Mouse (Mus musculus): ENCODE data around the gene Cryaa. TPM values are rescaled to one million over a fixed set of nuclear protein-coding genes. Genes with fewer than 3 reads are reported as not detected.

Cryaa gene
- polyA plus RNA-seq (2015; fragmentation: Nextera tagmentation; extraction: Ambion mirVana) = not detected in 2 replicates

DNA sequence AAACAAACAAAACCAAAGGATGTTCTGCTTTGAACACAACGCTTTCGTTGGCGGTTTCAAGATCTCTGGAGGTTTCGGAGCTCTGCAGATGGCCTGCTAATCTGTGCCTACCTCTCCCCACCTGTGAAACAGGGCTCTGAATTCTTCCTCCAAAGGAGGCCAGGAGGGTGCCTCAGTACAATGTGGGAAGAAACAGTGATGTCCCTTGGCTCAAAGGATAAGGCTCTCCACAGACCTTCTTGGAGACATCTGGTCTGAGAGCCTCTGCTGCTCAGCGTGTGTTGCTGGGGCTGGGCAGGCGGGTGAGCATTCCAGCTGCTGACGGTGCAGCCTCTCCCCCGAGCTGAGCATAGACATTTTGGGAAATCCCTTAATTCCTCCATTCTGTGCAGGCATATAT, at the start of gene Cryaa:
TSS of gene Cryaa (plus strand) at position 301 of the 400 bp plus-strand sequence.
- no peak for ATAC-seq (ENCODE audit: extremely low read depth, insufficient number of reproducible peaks, low FRiP score, low TSS enrichment)
- 69% methylated on average over 8 of the region's 8 CpGs for WGBS
- Histone ChIP-seq H3K36me3 (no peaks in the 10 kb centered on the region), H3K4me2 (no peak within 1 kb of the TSS), H3K9me3 (no peaks in the 10 kb centered on the region), H3K27me3 (replicated peaks) (peaks cover 42% of the 10 kb centered on the region), H3K4me1 (no peaks in the 10 kb centered on the region), H3K4me3 (no peak within 1 kb of the TSS), H3K27ac (replicated peaks) (no peak within 1 kb of the TSS), H3K9ac (no peak within 1 kb of the TSS)

DNA sequence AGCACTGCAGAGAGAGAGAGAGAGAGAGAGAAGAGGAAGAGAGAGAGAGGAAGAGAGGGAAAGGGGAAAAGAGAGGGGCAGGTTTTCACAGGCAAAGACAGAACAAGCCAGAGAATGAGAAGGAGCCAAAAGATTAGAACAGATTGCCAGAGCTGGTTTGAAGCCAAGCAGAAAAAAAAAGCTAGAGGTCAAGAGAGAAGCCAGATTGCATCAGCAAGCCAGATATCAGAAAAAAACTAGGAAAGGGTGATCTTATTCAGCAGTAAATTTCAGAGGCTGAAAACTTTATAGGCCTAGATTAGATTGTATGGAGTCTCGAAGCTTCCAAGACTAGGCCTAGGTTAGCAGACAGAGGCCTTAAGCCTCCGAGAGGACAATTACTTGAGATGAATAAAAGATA, 49.6 kb upstream of the Cryaa start:
- H3K4me2 ChIP-seq = no peak overlapping the region
- 77% methylated on average over 2 of the region's 2 CpGs for WGBS
- no peaks in the 10 kb centered on the region for H3K4me1 ChIP-seq
- ATAC-seq (ENCODE audit: extremely low read depth, insufficient number of reproducible peaks, low FRiP score, low TSS enrichment) = no peak
- no peak overlapping the region for H3K27ac ChIP-seq (replicated peaks)
- no peaks in the 10 kb centered on the region for H3K27me3 ChIP-seq (replicated peaks)
- H3K9me3 ChIP-seq = 0 out of 2 replicates have a peak, but pooled peaks cover 7% of the 10 kb centered on the region
- no peak overlapping the region for H3K4me3 ChIP-seq
- no peak overlapping the region for H3K9ac ChIP-seq
- no peaks in the 10 kb centered on the region for H3K36me3 ChIP-seq

DNA sequence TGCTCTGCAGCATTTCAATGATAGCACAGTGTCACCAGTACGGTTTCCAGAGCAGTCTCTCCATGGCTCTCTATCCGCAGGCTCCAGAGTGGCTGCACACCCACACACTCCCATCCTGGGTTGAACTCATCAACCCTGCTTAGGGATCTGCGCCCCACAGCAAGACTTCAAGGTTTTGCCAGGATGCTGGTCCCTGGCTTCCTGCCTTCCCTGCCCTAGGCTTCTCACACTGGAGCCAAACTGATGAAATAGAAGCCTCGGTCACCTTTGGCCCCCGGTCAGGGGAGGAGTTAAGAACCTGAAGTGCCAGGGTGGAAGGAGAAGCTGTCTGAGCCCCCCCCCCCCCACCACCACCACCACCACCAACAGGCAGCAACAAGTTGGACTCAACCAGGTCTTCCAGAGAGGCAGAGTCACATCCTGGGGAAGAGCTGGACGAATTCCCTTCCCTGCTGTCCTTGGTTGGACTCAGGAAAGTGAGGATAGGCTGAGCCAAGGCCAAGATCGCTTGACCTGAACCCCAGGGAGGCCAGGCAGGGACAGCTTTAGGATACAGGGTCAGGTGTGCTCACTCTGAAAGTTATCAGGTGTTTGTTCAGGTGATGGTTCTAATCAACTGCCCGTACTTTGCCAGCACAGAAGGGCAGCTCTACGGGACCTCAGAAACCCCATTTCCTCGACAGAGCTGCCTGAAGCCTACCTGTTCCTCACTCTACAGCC, 46.4 kb upstream of the Cryaa start:
- Histone ChIP-seq H3K4me1 (peaks cover 4% of the 10 kb centered on the region), H3K27ac (replicated peaks) (no peak overlapping the region), H3K36me3 (no peaks in the 10 kb centered on the region), H3K4me3 (no peak overlapping the region), H3K9ac (no peak overlapping the region), H3K4me2 (no peak overlapping the region), H3K27me3 (replicated peaks) (peaks cover 16% of the 10 kb centered on the region), H3K9me3 (0 out of 2 replicates have a peak, but pooled peaks cover 7% of the 10 kb centered on the region)
- WGBS = 60% methylated on average over 10 of the region's 10 CpGs
- no peak for ATAC-seq (ENCODE audit: extremely low read depth, insufficient number of reproducible peaks, low FRiP score, low TSS enrichment)

- 0 out of 2 replicates have a peak, but pooled peaks cover 3% of the 10 kb centered on the region for H3K9me3 ChIP-seq
- no peak overlapping the region for H3K4me2 ChIP-seq
- ATAC-seq (ENCODE audit: extremely low read depth, insufficient number of reproducible peaks, low FRiP score, low TSS enrichment) = no peak
- peaks cover 22% of the 10 kb centered on the region for H3K27me3 ChIP-seq (replicated peaks)
- no peak overlapping the region for H3K27ac ChIP-seq (replicated peaks)
- 76% methylated on average over 6 of the region's 6 CpGs for WGBS
- H3K9ac ChIP-seq = no peak overlapping the region
- no peaks in the 10 kb centered on the region for H3K36me3 ChIP-seq
- no peak overlapping the region for H3K4me3 ChIP-seq
- peaks cover 19% of the 10 kb centered on the region for H3K4me1 ChIP-seq
Measured at GRCm38 (mm10) chr17:31633007-31633406, 44.6 kb upstream of the Cryaa start.

GRCm38 (mm10) chr17:31634896-31635295, 42.7 kb upstream of the Cryaa start:
- H3K27ac ChIP-seq (replicated peaks) = no peak overlapping the region
- no peak overlapping the region for H3K4me3 ChIP-seq
- H3K27me3 ChIP-seq (replicated peaks) = peaks cover 25% of the 10 kb centered on the region
- no peak for ATAC-seq (ENCODE audit: extremely low read depth, insufficient number of reproducible peaks, low FRiP score, low TSS enrichment)
- no peaks in the 10 kb centered on the region for H3K36me3 ChIP-seq
- H3K4me2 ChIP-seq = no peak overlapping the region
- no peaks in the 10 kb centered on the region for H3K9me3 ChIP-seq
- H3K9ac ChIP-seq = no peak overlapping the region
- H3K4me1 ChIP-seq = peaks cover 27% of the 10 kb centered on the region
- 68% methylated on average over 5 of the region's 5 CpGs for WGBS

GRCm38 (mm10) chr17:31635781-31636180, 41.8 kb upstream of the Cryaa start:
- H3K4me2 ChIP-seq = peak overlapping the region; percentile 97; the same call in 1 of the 2 replicates
- no peaks in the 10 kb centered on the region for H3K9me3 ChIP-seq
- H3K9ac ChIP-seq = no peak overlapping the region
- H3K27ac ChIP-seq (replicated peaks) = no peak overlapping the region
- peak overlapping the region; percentile 61 for H3K4me3 ChIP-seq
- no peak for ATAC-seq (ENCODE audit: extremely low read depth, insufficient number of reproducible peaks, low FRiP score, low TSS enrichment)
- H3K36me3 ChIP-seq = no peaks in the 10 kb centered on the region
- 44% methylated on average over 11 of the region's 11 CpGs for WGBS
- peaks cover 25% of the 10 kb centered on the region for H3K27me3 ChIP-seq (replicated peaks)
- H3K4me1 ChIP-seq = peaks cover 30% of the 10 kb centered on the region

GRCm38 (mm10) chr17:31636277-31636941, 41.2 kb upstream of the Cryaa start:
- Histone ChIP-seq H3K4me2 (peak overlapping the region; percentile 97), H3K9me3 (no peaks in the 10 kb centered on the region), H3K9ac (peak overlapping the region; percentile 78), H3K27me3 (replicated peaks) (peaks cover 25% of the 10 kb centered on the region), H3K36me3 (no peaks in the 10 kb centered on the region), H3K4me1 (peaks cover 30% of the 10 kb centered on the region), H3K27ac (replicated peaks) (no peak overlapping the region), H3K4me3 (peak overlapping the region; percentile 61)
- WGBS = 7% methylated on average over 43 of the region's 45 CpGs
- ATAC-seq (ENCODE audit: extremely low read depth, insufficient number of reproducible peaks, low FRiP score, low TSS enrichment) = no peak

GRCm38 (mm10) chr17:31636942-31637811, 40.4 kb upstream of the Cryaa start, which contains the start of gene Cbs:
Cbs (minus strand) TSS chr17:31637238.
- WGBS = 2% methylated on average over 57 of the region's 61 CpGs
- peak within 1 kb of the TSS; percentile 97 for H3K4me2 ChIP-seq

GRCm38 (mm10) chr17:31637866-31638570, 39.6 kb upstream of the Cryaa start:
- Histone ChIP-seq H3K27ac (replicated peaks) (peak overlapping the region; percentile 13; the same call in 1 of the 2 replicates), H3K4me3 (peak overlapping the region; percentile 61; the same call in 1 of the 2 replicates), H3K4me1 (peaks cover 30% of the 10 kb centered on the region), H3K36me3 (no peaks in the 10 kb centered on the region), H3K27me3 (replicated peaks) (peaks cover 25% of the 10 kb centered on the region), H3K9me3 (no peaks in the 10 kb centered on the region), H3K4me2 (peak overlapping the region; percentile 97), H3K9ac (no peak overlapping the region)
- no peak for ATAC-seq (ENCODE audit: extremely low read depth, insufficient number of reproducible peaks, low FRiP score, low TSS enrichment)
- WGBS = 60% methylated on average over 9 of the region's 9 CpGs

More at GRCm38 (mm10) chr17:31636942-31637811, 40.4 kb upstream of the Cryaa start, which contains the start of gene Cbs:
- H3K27ac ChIP-seq (replicated peaks) = peak within 1 kb of the TSS; percentile 13; the same call in 1 of the 2 replicates
- H3K4me1 ChIP-seq = peaks cover 30% of the 10 kb centered on the region
- ATAC-seq (ENCODE audit: extremely low read depth, insufficient number of reproducible peaks, low FRiP score, low TSS enrichment) = peak; percentile 74
- peaks cover 25% of the 10 kb centered on the region for H3K27me3 ChIP-seq (replicated peaks)
- H3K9ac ChIP-seq = peak within 1 kb of the TSS; percentile 78
- H3K36me3 ChIP-seq = no peaks in the 10 kb centered on the region
- H3K9me3 ChIP-seq = no peaks in the 10 kb centered on the region
- peak within 1 kb of the TSS; percentile 61 for H3K4me3 ChIP-seq

DNA sequence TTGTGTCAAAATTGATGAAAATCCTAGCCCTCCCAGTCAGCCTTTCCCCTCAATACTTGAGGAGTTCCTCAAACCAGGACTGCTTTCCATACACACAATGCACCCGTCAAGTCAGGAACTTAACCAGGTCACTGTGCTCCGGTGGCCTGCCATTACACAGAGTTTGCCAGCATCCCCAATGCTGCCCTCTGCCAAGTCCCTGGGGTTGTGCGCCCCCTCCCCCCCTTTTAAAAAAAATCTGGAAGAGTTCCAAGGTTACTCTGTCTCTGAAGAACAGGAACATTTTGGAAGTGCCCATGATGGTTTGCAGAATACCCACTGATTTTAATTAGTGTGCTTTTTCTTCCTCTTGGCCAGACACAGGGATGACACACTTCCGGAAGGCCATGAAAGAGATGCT, 38.0 kb upstream of the Cryaa start:
- no peak for ATAC-seq (ENCODE audit: extremely low read depth, insufficient number of reproducible peaks, low FRiP score, low TSS enrichment)
- H3K27me3 ChIP-seq (replicated peaks) = peaks cover 25% of the 10 kb centered on the region
- H3K9me3 ChIP-seq = no peaks in the 10 kb centered on the region
- H3K4me1 ChIP-seq = peaks cover 30% of the 10 kb centered on the region
- 53% methylated on average over 4 of the region's 4 CpGs for WGBS
- H3K27ac ChIP-seq (replicated peaks) = no peak overlapping the region
- no peak overlapping the region for H3K4me2 ChIP-seq
- H3K4me3 ChIP-seq = no peak overlapping the region
- H3K36me3 ChIP-seq = no peaks in the 10 kb centered on the region
- H3K9ac ChIP-seq = no peak overlapping the region
